8 mouse cellular contexts compared by ENCODE assay signal in genomic region chr17:5439831-5440158, GRCm38 (mm10). TPM values are rescaled to one million over a fixed set of nuclear protein-coding genes. Genes with fewer than 3 reads are reported as not detected.
DNase-seq lines count a peak whose midpoint lies in the region; ATAC-seq and TF ChIP-seq lines count a peak whose summit lies in the region.

No protein-coding gene starts in this region.

- H3K27ac ChIP-seq in heart, embryonic 10.5 days: peak overlapping the region; percentile 91
- no peak overlapping the region for H3K27ac ChIP-seq in ES-Bruce4 (ENCODE audit: insufficient read depth, low read length)
- peak overlapping the region; percentile 57; the same call in 1 of the 2 replicates for H3K27ac ChIP-seq in forebrain, postnatal 0 days (ENCODE audit: low read depth, low read length)

- H3K27me3 ChIP-seq in heart, embryonic 10.5 days (ENCODE audit: insufficient read depth, poor library complexity, severe bottlenecking): no peaks in the 10 kb centered on the region; the same call in 1 of the 2 replicates
- no peaks in the 10 kb centered on the region for H3K27me3 ChIP-seq in ES-Bruce4 (ENCODE audit: control insufficient read depth, insufficient read depth, low read length, poor library complexity, severe bottlenecking)
- H3K27me3 ChIP-seq in forebrain, postnatal 0 days (ENCODE audit: insufficient read depth, low read length): no peaks in the 10 kb centered on the region

- no peak for TF ChIP-seq POLR2A in ES-Bruce4 (IDR thresholded peaks at IDR 0.05; ENCODE audit: insufficient read depth, low read length)

- WGBS in heart, embryonic 10.5 days: under 1% methylated on average over 8 of the region's 8 CpGs
- 2% methylated on average over 8 of the region's 8 CpGs for WGBS in forebrain, postnatal 0 days

- DNase-seq in heart, embryonic 10.5 days (ENCODE audit: low spot score): no peak
- DNase-seq in heart, postnatal 4 days: no peak
- no peak for DNase-seq in forebrain, postnatal 0 days
- DNase-seq in adrenal gland, postnatal 10 days: no peak
- DNase-seq in spleen, postnatal 10 days (ENCODE audit: low spot score in 2 of 2): no peak
- DNase-seq in left cerebral cortex, adult 18-20 months (ENCODE audit: low spot score in 2 of 2): no peak

- no peak for TF ChIP-seq EP300 in ES-Bruce4 (IDR thresholded peaks at IDR 0.05; ENCODE audit: insufficient read depth, low read depth, low read length)

- no peak for TF ChIP-seq CTCF in ES-Bruce4 (IDR thresholded peaks at IDR 0.05; ENCODE audit: low read depth, low read length)
- TF ChIP-seq CTCF in forebrain, postnatal 0 days (IDR thresholded peaks at IDR 0.05; ENCODE audit: low read depth): no peak

- peaks cover 3% of the 10 kb centered on the region; the same call in 1 of the 2 replicates for H3K4me1 ChIP-seq in heart, embryonic 10.5 days
- H3K4me1 ChIP-seq in ES-Bruce4 (ENCODE audit: control insufficient read depth, insufficient read depth, low read length): no peaks in the 10 kb centered on the region
- 0 out of 2 replicates have a peak, but pooled peaks cover 9% of the 10 kb centered on the region for H3K4me1 ChIP-seq in forebrain, postnatal 0 days (ENCODE audit: insufficient read depth)

- peak overlapping the region; percentile 78 for H3K4me2 ChIP-seq in forebrain, postnatal 0 days (ENCODE audit: low read depth)

- no peaks in the 10 kb centered on the region for H3K9me3 ChIP-seq in heart, embryonic 10.5 days
- no peaks in the 10 kb centered on the region for H3K9me3 ChIP-seq in ES-Bruce4 (replicated peaks; ENCODE audit: control insufficient read depth, insufficient read depth, low read length, poor library complexity, severe bottlenecking)
- H3K9me3 ChIP-seq in forebrain, postnatal 0 days (ENCODE audit: low read length): no peaks in the 10 kb centered on the region

- ATAC-seq in forebrain, postnatal 0 days: peak; percentile 26
- peak; percentile 47 for ATAC-seq in megakaryocyte, adult 5-6 weeks (ENCODE audit: poor library complexity, severe bottlenecking)

- H3K36me3 ChIP-seq in heart, embryonic 10.5 days: peaks cover 5% of the 10 kb centered on the region; the same call in 1 of the 2 replicates
- H3K36me3 ChIP-seq in ES-Bruce4 (ENCODE audit: control insufficient read depth, insufficient read depth, low read length, poor library complexity, severe bottlenecking): 0 out of 2 replicates have a peak, but pooled peaks cover 2% of the 10 kb centered on the region
- 0 out of 2 replicates have a peak, but pooled peaks cover 4% of the 10 kb centered on the region for H3K36me3 ChIP-seq in forebrain, postnatal 0 days (ENCODE audit: insufficient read depth)

- peak overlapping the region; percentile 84 for H3K9ac ChIP-seq in ES-Bruce4 (ENCODE audit: low read depth, poor library complexity, severe bottlenecking)
- peak overlapping the region; percentile 73 for H3K9ac ChIP-seq in forebrain, postnatal 0 days

- H3K4me3 ChIP-seq in heart, embryonic 10.5 days: peak overlapping the region; percentile 70
- peak overlapping the region; percentile 92 for H3K4me3 ChIP-seq in ES-Bruce4 (ENCODE audit: low read depth, low read length)
- H3K4me3 ChIP-seq in forebrain, postnatal 0 days (ENCODE audit: low read depth, low read length): peak overlapping the region; percentile 67

RNA-seq across cellular contexts. Expression of gene Tmem242, which starts 0.3 kb away (rescaled TPM):
- polyA plus RNA-seq in heart, embryonic 10.5 days (2016; fragmentation: Nextera tagmentation; extraction: Ambion mirVana): 89.6 and 117 TPM in 2 replicates
- 100 to 1,000 TPM; 128 to 131 TPM for total RNA-seq in heart, postnatal 4 days (2021)
- polyA plus RNA-seq in ES-Bruce4 (2011; ENCODE audit: insufficient read depth, insufficient read length, low read depth, missing spikeins): 51.5 and 60.8 TPM in 2 replicates
- total RNA-seq in forebrain, postnatal 0 days (2014; rRNA removed): 96.4 and 180 TPM in 2 replicates
- 122 and 123 TPM in 2 replicates for polyA plus RNA-seq in forebrain, postnatal 0 days (2015; fragmentation: Nextera tagmentation; extraction: Ambion mirVana)
- total RNA-seq in megakaryocyte, adult 5-6 weeks (2015): 39.9 and 40.9 TPM in 2 replicates
- 27.0 and 30.4 TPM in 2 replicates for total RNA-seq in megakaryocyte, adult 5-6 weeks (2017)
- total RNA-seq in adrenal gland, postnatal 10 days (2021): 100 to 1,000 TPM; 145 to 151 TPM
- total RNA-seq in left cerebral cortex, adult 18-20 months (2021): 10 to 100 TPM; 76.2 to 79.1 TPM

RNA-seq across cellular contexts. Expression of gene Ldhal6b, which starts 21.2 kb away (rescaled TPM):
- polyA plus RNA-seq in heart, embryonic 10.5 days (2016; fragmentation: Nextera tagmentation; extraction: Ambion mirVana): not detected in 2 replicates
- 1 to 10 TPM; 1.0 to 1.3 TPM for total RNA-seq in heart, postnatal 4 days (2021)
- polyA plus RNA-seq in ES-Bruce4 (2011; ENCODE audit: insufficient read depth, insufficient read length, low read depth, missing spikeins): 1.1 and 1.3 TPM in 2 replicates
- total RNA-seq in forebrain, postnatal 0 days (2014; rRNA removed): 0.15 and 1.3 TPM in 2 replicates
- polyA plus RNA-seq in forebrain, postnatal 0 days (2015; fragmentation: Nextera tagmentation; extraction: Ambion mirVana): 0.16 TPM in 1 of 2 replicates, not detected in the other
- 0.25 TPM in 1 of 2 replicates, not detected in the other for total RNA-seq in megakaryocyte, adult 5-6 weeks (2015)
- total RNA-seq in megakaryocyte, adult 5-6 weeks (2017): 0.11 TPM in 1 of 2 replicates, not detected in the other
- total RNA-seq in adrenal gland, postnatal 10 days (2021): 1 to 10 TPM in 1 of 2 experiments, under 1 TPM in 1; 0.90 to 1.9 TPM
- 1 to 10 TPM in 1 of 2 experiments, under 1 TPM in 1; 0.94 to 1.3 TPM for total RNA-seq in left cerebral cortex, adult 18-20 months (2021)

RNA-seq across cellular contexts. Expression of gene Zdhhc14, which starts 52.6 kb away (rescaled TPM):
- 1.2 and 1.6 TPM in 2 replicates for polyA plus RNA-seq in heart, embryonic 10.5 days (2016; fragmentation: Nextera tagmentation; extraction: Ambion mirVana)
- 1 to 10 TPM; 3.5 to 3.7 TPM for total RNA-seq in heart, postnatal 4 days (2021)
- 1.0 and 1.1 TPM in 2 replicates for polyA plus RNA-seq in ES-Bruce4 (2011; ENCODE audit: insufficient read depth, insufficient read length, low read depth, missing spikeins)
- 16.3 and 16.7 TPM in 2 replicates for total RNA-seq in forebrain, postnatal 0 days (2014; rRNA removed)
- 6.7 and 9.9 TPM in 2 replicates for polyA plus RNA-seq in forebrain, postnatal 0 days (2015; fragmentation: Nextera tagmentation; extraction: Ambion mirVana)
- 0.87 and 1.6 TPM in 2 replicates for total RNA-seq in megakaryocyte, adult 5-6 weeks (2015)
- 0.94 and 1.4 TPM in 2 replicates for total RNA-seq in megakaryocyte, adult 5-6 weeks (2017)
- total RNA-seq in adrenal gland, postnatal 10 days (2021): 1 to 10 TPM; 6.4 to 8.3 TPM
- 10 to 100 TPM; 36.1 to 48.7 TPM for total RNA-seq in left cerebral cortex, adult 18-20 months (2021)
